Mouse (Mus musculus): ENCODE data around the gene Nup50.

Nup50 gene

GRCm38 (mm10) chr15:84989771-84990170 lies 66.6 kb downstream of the Nup50 start:
- DNase-seq: no peak

All from thymus, adult 18-20 months (tissue).